Comparison of ENCODE assay signal across 13 mouse cellular contexts in the genomic region with DNA sequence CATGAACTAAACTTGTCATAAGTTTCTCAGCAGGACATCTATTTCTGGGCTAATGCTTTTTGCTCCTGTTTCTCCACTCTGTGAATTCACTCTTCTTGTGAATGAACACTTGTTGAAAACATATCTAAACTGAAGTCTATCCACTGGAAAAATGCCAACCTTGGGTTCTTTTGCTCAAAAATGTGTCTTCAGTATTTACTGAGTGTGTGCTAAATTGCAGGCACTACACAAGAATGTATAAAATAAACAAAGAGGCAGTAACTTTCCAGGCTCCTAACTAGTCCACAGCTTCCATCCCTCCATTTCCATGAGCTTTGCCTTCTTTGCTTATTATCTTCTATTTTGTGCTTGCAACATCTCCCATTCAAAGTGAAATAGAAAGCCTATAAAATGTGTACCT.
"Had no signal": no experiment of that assay in that cellular context is flagged by ENCODE, and none has a peak within 500 bp of the region (broad histone marks: within the 10 kb centered on the region; RNA-seq: fewer than 3 reads in every experiment).

No protein-coding gene starts in this region.

- H3K9ac ChIP-seq: intestine, embryonic 15.5 days; liver, embryonic 12.5 days; neural tube, embryonic 15.5 days had no signal

- ATAC-seq: intestine, embryonic 15.5 days; liver, embryonic 12.5 days had no signal

- H3K4me1 ChIP-seq: intestine, embryonic 15.5 days; liver, embryonic 12.5 days had no signal

- DNase-seq: kidney, adult 8-10 months; kidney, postnatal 4 days; midbrain, embryonic 14.5 days; right cerebral cortex, adult 18-20 months; thymus, adult 2 months; thymus, postnatal 25 days had no signal

- H3K36me3 ChIP-seq: intestine, embryonic 15.5 days; limb, embryonic 10.5 days; liver, embryonic 12.5 days; midbrain, embryonic 10.5 days; neural tube, embryonic 15.5 days had no signal

- H3K4me3 ChIP-seq: intestine, embryonic 15.5 days; layer of hippocampus, adult 2 months; limb, embryonic 10.5 days; liver, embryonic 12.5 days; midbrain, embryonic 10.5 days; myocyte; neural tube, embryonic 15.5 days had no signal

- H3K27me3 ChIP-seq: intestine, embryonic 15.5 days; liver, embryonic 12.5 days; neural tube, embryonic 15.5 days had no signal

- H3K27ac ChIP-seq: intestine, embryonic 15.5 days; layer of hippocampus, adult 2 months; limb, embryonic 10.5 days; liver, embryonic 12.5 days; midbrain, embryonic 10.5 days; neural tube, embryonic 15.5 days had no signal

- H3K9me3 ChIP-seq: intestine, embryonic 15.5 days; limb, embryonic 10.5 days; liver, embryonic 12.5 days; midbrain, embryonic 10.5 days; neural tube, embryonic 15.5 days had no signal

- H3K4me2 ChIP-seq: intestine, embryonic 15.5 days; liver, embryonic 12.5 days; neural tube, embryonic 15.5 days had no signal
